Mouse (Mus musculus): ENCODE results near the gene Cdc37. TPM values are rescaled to one million over a fixed set of nuclear protein-coding genes. Genes with fewer than 3 reads are reported as not detected.

The Cdc37 gene
- polyA plus RNA-seq, 1 experiment: 17.4 TPM

- Histone ChIP-seq H3K4me3 (replicated peaks) (no peak overlapping the region), H3K27me3 (ENCODE audit: control insufficient read depth) (no peaks in the 10 kb centered on the region), H3K36me3 (ENCODE audit: control insufficient read depth) (peaks cover 11% of the 10 kb centered on the region), H3K9me3 (ENCODE audit: control insufficient read depth, low read length) (no peaks in the 10 kb centered on the region), H3K4me1 (ENCODE audit: control insufficient read depth) (peaks cover 29% of the 10 kb centered on the region)
- TF ChIP-seq GATA1 (IDR thresholded peaks at IDR 0.05; ENCODE audit: low read length) (no peak), TAL1 (IDR thresholded peaks at IDR 0.05; ENCODE audit: low read length) (no peak)
These were observed 16.6 kb downstream of the Cdc37 start for GRCm38 (mm10) chr9:21133064-21133707.

- Histone ChIP-seq H3K9me3 (ENCODE audit: control insufficient read depth, low read length) (no peaks in the 10 kb centered on the region), H3K27me3 (ENCODE audit: control insufficient read depth) (no peaks in the 10 kb centered on the region), H3K4me1 (ENCODE audit: control insufficient read depth) (peaks cover 29% of the 10 kb centered on the region), H3K36me3 (ENCODE audit: control insufficient read depth) (peaks cover 2% of the 10 kb centered on the region), H3K4me3 (replicated peaks) (no peak overlapping the region)
- TF ChIP-seq GATA1 (IDR thresholded peaks at IDR 0.05; ENCODE audit: low read length): no peak
- no peak for TF ChIP-seq TAL1 (IDR thresholded peaks at IDR 0.05; ENCODE audit: low read length)
These were observed 17.5 kb downstream of the Cdc37 start for GRCm38 (mm10) chr9:21132102-21132775.

- Histone ChIP-seq H3K9me3 (ENCODE audit: control insufficient read depth, low read length) (no peaks in the 10 kb centered on the region), H3K4me3 (replicated peaks) (peak within 1 kb of the TSS; percentile 70), H3K4me1 (ENCODE audit: control insufficient read depth) (peaks cover 31% of the 10 kb centered on the region), H3K27me3 (ENCODE audit: control insufficient read depth) (no peaks in the 10 kb centered on the region), H3K36me3 (ENCODE audit: control insufficient read depth) (peaks cover 11% of the 10 kb centered on the region)
- TF ChIP-seq TAL1 (IDR thresholded peaks at IDR 0.05; ENCODE audit: low read length): no peak
These were observed 18.5 kb downstream of the Cdc37 start, which contains the start of gene Tyk2 for GRCm38 (mm10) chr9:21131059-21131956. Tyk2 (minus strand) TSS chr9:21131243.

- no peaks in the 10 kb centered on the region for H3K27me3 ChIP-seq (ENCODE audit: control insufficient read depth)
- H3K4me1 ChIP-seq (ENCODE audit: control insufficient read depth): peaks cover 22% of the 10 kb centered on the region
- no peak overlapping the region for H3K4me3 ChIP-seq (replicated peaks)
- H3K36me3 ChIP-seq (ENCODE audit: control insufficient read depth): peaks cover 45% of the 10 kb centered on the region
- no peaks in the 10 kb centered on the region for H3K9me3 ChIP-seq (ENCODE audit: control insufficient read depth, low read length)
- TF ChIP-seq TAL1 (IDR thresholded peaks at IDR 0.05; ENCODE audit: low read length) (no peak), GATA1 (IDR thresholded peaks at IDR 0.05; ENCODE audit: low read length) (no peak)
These were observed 23.5 kb downstream of the Cdc37 start for GRCm38 (mm10) chr9:21126259-21126627.

- H3K9me3 ChIP-seq (ENCODE audit: control insufficient read depth, low read length): no peaks in the 10 kb centered on the region
- H3K4me1 ChIP-seq (ENCODE audit: control insufficient read depth): peaks cover 16% of the 10 kb centered on the region
- TF ChIP-seq TAL1 (IDR thresholded peaks at IDR 0.05; ENCODE audit: low read length) (no peak), GATA1 (IDR thresholded peaks at IDR 0.05; ENCODE audit: low read length) (no peak)
- H3K27me3 ChIP-seq (ENCODE audit: control insufficient read depth): no peaks in the 10 kb centered on the region
- peaks cover 50% of the 10 kb centered on the region for H3K36me3 ChIP-seq (ENCODE audit: control insufficient read depth)
- no peak overlapping the region for H3K4me3 ChIP-seq (replicated peaks)
These were observed 24.1 kb downstream of the Cdc37 start for GRCm38 (mm10) chr9:21125502-21126258.

GRCm38 (mm10) chr9:21124837-21125236, 24.9 kb downstream of the Cdc37 start:
- no peak overlapping the region for H3K4me3 ChIP-seq (replicated peaks)
- no peak for TF ChIP-seq TAL1 (IDR thresholded peaks at IDR 0.05; ENCODE audit: low read length)
- no peak for TF ChIP-seq GATA1 (IDR thresholded peaks at IDR 0.05; ENCODE audit: low read length)

GRCm38 (mm10) chr9:21121483-21121882, 28.3 kb downstream of the Cdc37 start:
- H3K27me3 ChIP-seq (ENCODE audit: control insufficient read depth): no peaks in the 10 kb centered on the region
- H3K4me1 ChIP-seq (ENCODE audit: control insufficient read depth): peaks cover 8% of the 10 kb centered on the region
- no peak for TF ChIP-seq TAL1 (IDR thresholded peaks at IDR 0.05; ENCODE audit: low read length)
- no peak for TF ChIP-seq GATA1 (IDR thresholded peaks at IDR 0.05; ENCODE audit: low read length)
- peaks cover 54% of the 10 kb centered on the region for H3K36me3 ChIP-seq (ENCODE audit: control insufficient read depth)
- no peak overlapping the region for H3K4me3 ChIP-seq (replicated peaks)
- no peaks in the 10 kb centered on the region for H3K9me3 ChIP-seq (ENCODE audit: control insufficient read depth, low read length)

More at GRCm38 (mm10) chr9:21124837-21125236, 24.9 kb downstream of the Cdc37 start:
- H3K4me1 ChIP-seq (ENCODE audit: control insufficient read depth): peaks cover 10% of the 10 kb centered on the region
- no peaks in the 10 kb centered on the region for H3K9me3 ChIP-seq (ENCODE audit: control insufficient read depth, low read length)
- H3K36me3 ChIP-seq (ENCODE audit: control insufficient read depth): peaks cover 58% of the 10 kb centered on the region
- H3K27me3 ChIP-seq (ENCODE audit: control insufficient read depth): no peaks in the 10 kb centered on the region

GRCm38 (mm10) chr9:21117073-21117472, 32.7 kb downstream of the Cdc37 start:
- H3K9me3 ChIP-seq (ENCODE audit: control insufficient read depth, low read length): no peaks in the 10 kb centered on the region
- no peaks in the 10 kb centered on the region for H3K27me3 ChIP-seq (ENCODE audit: control insufficient read depth)
- no peak overlapping the region for H3K4me3 ChIP-seq (replicated peaks)
- no peaks in the 10 kb centered on the region; the same call in 1 of the 2 replicates for H3K4me1 ChIP-seq (ENCODE audit: control insufficient read depth)
- TF ChIP-seq GATA1 (IDR thresholded peaks at IDR 0.05; ENCODE audit: low read length) (no peak), TAL1 (IDR thresholded peaks at IDR 0.05; ENCODE audit: low read length) (no peak)
- H3K36me3 ChIP-seq (ENCODE audit: control insufficient read depth): peaks cover 40% of the 10 kb centered on the region
